Mouse (Mus musculus): Measurements from ENCODE around the gene Ap3b1. TPM values are rescaled to one million over a fixed set of nuclear protein-coding genes. Genes with fewer than 3 reads are reported as not detected.

Gene Ap3b1
- total RNA-seq, 2 experiments from 2014 or later = 23.3 to 23.4 TPM

DNA sequence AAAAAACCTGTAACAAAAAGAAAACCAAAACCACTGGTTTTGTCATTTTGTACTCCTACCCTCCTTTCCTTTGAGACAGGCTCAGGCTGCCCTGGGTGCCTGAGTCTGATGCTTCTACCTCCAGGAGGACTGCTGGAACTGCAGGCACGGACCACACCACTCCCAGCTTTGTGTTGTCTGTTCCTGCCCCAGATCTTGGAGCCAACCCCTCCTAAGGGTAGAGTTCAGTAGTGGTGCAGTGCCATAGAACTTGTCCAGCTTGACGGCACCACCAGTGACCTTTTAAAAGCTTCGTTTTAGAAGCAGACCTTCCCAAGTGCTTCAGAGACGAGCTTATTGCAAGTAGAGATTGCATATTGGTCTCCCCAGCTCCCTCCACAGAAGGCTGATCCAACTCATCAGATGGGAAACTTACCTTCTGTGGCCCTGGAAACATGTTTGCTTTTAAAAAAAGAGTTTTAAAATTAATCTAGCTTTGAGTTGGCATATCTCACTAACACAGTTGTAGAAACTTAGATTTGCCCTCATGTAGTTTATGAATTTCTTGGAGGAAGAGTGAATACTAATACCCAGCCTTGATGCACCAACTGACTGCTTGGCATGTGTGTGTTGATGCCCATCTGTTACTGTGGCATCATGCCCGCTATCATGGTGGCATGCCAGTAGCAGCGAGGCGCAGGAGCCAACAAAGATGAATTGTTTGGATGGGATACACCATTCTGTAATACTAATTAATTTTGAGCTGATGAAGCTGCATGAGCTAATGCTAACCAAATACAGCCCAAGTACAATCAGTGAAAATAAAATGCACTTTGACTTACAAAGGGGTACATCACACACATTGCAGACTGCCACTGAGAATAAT, 17.0 kb downstream of the Ap3b1 start:
- DNase-seq = peak; percentile 26

DNA sequence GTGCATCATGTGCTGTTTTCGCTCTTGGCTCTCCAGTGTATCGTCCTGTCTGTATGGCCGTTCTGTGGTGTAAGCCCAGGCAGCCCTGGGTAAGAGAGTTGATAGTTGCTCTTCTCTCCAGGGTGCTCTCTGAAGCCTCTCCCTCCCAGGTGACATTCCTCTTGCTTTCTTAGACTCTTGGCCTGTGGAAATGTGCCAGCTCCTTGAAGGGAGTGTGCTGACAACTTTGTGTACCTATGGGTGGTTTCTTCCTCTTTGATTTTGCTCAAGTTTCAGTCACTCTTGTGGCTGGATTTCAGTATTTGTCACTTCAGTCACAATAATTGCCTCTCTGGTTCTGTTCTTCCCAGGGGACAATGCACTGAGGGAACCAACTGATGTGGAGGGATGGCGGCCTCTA, 20.2 kb downstream of the Ap3b1 start:
- DNase-seq = no peak

DNA sequence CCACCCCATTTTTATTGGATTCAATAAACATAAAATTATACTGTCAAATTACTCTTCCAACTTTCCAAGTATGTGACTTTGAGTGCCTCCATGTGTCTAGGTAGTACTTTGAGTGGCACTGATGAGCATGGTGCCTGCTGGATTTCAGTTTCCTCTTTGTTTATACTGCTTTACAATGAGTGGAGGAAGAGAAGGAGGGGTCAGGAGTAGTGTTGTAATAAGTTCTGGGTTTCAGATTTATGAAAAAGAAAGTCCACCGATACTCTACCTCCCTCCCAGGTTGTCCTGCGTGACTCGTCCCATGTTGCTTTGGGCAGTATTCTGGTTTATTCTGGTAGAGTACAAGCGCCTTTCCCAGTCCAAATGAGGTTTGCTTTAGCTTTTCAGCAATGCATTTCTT, 22.7 kb downstream of the Ap3b1 start:
- DNase-seq = no peak

DNA sequence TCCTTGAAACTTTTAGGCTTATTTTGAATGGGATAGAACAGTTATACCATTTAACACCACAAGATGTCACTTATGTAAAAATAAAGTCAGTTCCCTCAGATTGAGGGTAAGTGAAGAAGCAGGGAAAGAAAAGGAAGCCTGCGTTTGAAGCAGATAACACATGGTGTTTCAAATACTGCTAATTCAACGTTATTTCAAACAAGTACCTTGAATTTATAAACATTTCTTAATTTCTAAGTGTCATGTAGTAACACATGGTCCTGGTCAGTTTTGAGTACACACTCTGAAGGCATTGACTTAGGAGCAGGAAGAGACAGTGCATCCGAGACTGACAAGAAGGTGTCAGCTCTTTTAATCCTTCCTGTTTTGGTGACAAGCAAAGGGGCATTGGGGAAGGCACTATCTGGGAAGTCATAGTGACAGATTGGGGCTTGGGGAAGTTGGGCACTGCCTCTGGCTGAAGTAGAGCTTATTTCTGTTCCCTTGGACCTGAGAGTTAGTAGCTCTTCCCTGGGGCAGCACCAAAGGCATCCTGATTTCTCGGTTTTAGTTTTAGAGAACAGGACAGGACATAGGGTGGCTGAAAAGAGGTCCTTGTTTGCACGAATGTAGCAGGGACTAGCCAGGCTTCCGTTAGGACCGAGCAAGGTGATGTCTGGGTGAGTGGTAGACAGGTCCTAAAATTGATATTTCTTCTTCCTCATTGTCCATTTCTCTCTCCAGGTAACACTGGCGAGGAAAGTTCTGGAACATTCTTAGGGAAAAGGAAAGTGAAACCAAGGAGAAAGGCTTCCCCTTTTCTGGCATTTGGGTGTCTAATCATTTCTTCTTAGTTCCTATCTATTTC, 23.3 kb downstream of the Ap3b1 start:
- no peak for DNase-seq

DNA sequence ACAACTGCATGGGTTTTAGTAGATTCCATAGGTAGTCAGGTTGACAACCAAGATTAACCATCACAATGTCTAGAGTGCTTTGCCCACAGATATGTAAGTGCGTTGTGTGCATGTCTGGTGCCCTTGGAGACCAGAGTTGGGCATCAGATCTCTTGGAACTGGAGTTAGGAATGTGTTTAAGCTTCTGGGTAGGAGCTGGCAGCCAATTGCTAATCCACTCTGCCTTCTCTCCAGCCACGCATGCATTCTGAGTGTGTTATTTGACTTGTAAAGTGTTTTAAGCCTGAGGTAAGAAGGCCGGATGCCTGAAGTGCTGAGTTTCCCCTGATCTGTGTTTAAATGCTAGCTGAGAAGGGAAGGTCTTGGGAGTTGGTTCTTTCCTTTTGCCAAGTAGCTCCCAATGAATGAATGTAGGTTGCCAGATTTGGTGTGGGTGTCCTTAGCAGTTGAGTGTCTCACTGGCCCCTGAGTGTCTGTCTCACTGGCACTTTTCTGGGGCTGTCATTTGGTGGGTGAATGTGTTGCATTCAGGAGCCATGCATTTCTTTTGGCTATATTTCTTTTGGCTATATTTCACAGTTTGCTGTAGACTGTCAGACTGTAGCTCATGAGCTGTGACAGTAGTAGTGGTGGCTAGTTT, 26.3 kb downstream of the Ap3b1 start:
- DNase-seq = no peak

DNA sequence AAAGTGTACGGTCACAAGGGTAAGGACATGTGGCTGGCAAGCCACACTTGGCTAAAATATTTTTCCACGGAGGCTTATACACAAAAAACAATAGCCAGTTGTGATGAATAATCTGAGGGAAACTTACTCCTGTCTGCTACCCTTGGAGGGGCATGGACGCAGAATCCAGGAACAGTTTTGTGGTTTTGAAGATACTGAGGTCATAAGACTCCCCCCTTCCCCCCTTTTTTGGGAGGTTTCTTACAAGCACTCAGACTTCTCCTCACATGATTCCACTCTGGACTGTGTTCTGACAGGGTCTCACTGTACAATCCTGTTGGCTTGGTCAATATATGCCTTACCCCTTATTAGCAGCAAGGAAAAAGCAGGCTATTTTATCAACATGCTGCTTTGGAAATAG, 29.8 kb downstream of the Ap3b1 start:
- DNase-seq = no peak

DNA sequence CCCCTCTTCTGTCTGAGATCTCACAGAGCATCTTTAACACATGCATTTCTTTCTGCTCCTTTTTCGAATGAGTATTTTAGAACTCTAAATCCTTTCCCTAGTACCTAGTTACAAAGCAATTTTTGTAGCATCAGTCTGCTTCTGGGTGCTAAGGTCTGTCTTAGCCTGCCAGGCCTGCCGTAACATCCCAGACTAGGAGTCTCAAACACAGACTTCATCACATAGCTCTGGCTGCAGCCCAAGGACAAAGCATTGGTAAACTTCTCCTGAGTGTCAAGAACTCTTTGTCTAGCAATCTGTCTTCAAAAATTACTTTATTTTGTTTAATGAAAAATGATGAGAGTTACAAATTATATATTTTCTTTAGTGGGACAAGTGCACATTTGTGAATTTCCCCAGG, 30.8 kb downstream of the Ap3b1 start:
- no peak for DNase-seq

DNA sequence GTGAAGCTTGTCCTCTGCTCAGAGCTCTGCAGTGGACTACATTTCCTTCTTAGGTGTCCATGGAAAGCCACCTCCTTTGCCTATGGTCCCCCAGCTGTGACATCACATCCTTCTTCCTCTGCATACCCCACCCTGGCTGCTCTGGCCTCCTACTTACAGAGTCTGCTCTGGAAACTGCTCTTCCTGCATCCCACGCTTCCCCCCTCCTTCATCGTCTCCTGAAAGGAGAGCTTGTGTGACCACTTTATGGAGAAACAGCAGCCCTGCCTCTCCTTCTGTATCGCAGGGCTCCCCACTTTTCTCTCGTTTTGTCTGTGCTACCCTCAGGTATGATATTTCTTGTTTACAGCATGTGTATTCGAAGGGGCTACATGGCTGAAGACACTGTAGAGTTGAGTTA, 33.5 kb downstream of the Ap3b1 start:
- DNase-seq = no peak

DNA sequence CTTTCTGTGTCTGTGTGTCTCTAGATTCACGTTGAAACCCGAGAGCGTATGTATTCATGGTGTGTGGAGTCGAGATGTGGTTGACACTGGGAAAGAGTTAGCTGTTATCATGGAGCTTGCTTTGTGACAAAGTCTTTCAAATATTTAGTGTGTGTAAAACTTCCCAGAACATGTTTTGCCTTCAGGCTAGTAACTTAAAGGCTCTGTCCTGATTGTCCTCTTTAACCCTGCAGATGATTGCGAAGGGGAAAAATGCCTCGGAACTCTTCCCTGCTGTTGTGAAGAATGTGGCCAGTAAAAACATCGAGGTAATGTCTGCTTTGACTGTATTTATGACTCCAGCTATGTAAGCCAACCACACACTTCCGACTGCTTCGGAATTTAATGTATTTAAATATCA, 35.7 kb downstream of the Ap3b1 start:
- no peak for DNase-seq

DNA sequence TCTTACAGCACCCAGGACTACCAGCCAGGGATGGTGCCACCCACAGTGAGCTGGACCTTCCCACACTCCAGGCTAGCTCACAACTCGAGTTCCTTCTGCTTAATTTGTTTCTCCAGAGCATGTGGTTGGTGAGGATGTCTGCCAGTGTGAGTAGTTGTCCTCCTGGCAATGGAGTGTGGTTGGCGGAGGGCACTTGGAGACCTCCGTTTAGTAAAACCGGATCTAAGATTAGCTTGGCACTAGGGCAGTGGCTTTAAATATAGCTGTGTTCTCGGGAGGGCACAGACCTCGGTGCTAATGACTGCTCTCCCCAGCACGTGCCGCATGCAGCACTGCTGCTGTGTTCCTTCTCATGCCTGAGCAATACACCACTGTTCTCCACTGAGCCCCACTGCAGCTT, 37.0 kb downstream of the Ap3b1 start:
- no peak for DNase-seq

DNA sequence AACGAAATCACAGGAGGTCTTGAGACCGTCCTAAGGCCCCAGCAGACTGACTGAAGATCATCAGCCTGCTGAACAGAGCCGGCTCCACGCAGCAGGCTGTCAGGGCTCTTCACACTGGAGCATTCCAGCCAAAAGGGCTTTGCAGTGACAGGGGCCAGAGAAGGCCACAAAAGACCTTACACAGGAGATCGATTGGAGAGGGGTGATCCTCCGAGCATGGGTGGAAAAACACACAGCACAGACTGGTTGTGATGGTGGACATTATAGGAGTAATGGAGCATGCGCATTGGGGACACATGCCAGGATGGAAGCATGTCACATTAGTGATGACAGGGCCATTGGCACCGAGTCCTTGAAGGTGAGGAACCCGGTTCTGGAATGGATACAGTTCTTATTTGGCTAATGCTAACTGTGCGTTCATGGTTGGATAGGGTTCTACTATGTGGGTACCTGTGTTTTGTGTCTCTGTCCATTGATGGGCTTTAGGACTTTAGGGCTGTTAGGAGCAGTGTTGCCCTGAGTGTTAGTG, 37.7 kb downstream of the Ap3b1 start:
- no peak for DNase-seq

DNA sequence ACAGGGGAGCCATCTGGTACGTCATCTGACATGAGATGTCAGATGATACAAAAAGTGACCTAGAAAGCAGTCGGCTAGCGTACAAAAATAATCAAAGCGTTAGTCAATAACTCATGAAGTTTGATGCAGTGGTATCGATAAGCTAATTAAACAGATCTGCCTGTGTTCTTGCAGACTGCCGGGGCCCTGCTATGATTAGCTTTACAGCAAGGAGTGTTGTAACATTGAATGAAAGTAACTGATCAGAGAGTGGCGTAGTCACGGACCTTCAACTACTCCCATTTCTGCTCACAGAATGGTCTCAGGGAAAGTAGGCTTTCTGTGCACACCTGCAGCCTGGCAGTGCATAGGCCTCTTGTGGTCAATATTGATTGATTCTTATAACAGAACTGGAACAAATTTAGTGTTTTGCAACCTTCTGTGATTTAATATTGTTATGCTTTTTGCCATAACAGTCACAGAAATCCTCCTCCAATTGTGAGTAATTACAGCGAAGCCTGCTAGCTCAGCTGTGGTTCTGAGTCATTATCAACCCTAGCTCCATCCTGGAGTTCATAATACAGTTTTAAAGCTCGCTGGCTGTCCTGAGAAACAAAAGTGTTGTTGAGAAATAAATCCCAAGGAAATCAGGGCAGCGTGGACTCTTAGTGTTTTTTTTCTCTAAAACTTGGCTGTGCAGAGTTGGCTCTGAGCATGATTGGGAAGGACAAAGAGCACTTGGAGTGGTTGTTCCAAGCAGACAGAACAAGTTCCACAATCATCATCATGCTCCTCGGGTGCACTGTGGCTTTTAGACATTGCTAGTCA, 40.0 kb downstream of the Ap3b1 start:
- DNase-seq = no peak

DNA sequence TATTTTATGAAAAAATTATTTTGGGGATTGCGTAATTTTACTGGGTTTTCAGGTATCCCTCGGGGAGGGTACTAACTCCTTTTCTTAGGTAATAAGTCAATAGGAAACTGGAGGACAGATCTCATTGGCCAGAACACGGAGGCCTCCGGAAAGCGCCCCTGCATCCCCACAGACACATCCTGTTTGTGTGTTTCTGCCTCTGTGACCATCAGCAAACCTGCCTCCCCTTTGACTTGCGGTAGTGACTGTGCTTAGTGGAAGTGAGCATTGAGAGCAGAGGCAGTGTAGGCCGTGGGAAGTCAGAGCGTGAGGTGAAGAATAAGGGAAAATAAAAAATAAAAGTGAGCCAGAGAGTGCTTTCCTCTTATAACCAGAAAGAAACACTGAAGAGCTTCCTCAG, 41.7 kb downstream of the Ap3b1 start:
- DNase-seq = no peak

DNA sequence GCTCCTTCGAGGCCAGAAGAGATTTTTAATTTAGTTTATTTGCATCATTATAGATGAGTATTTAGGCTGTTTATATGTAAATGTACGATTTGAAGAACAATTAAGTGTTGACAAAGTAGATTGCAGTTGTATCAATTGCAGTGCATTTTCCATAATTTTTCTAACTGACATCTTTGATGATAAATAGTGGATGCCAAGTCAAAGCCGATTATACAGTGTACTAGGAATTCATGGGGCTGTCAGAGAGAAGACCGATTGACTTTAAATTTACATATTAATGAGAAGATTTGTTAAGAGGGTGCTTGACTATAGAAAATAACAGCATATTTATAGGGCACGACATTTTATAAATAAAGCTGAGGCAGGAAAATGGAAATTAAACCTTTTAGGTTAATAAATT, 64.8 kb downstream of the Ap3b1 start:
- no peak for DNase-seq

DNA sequence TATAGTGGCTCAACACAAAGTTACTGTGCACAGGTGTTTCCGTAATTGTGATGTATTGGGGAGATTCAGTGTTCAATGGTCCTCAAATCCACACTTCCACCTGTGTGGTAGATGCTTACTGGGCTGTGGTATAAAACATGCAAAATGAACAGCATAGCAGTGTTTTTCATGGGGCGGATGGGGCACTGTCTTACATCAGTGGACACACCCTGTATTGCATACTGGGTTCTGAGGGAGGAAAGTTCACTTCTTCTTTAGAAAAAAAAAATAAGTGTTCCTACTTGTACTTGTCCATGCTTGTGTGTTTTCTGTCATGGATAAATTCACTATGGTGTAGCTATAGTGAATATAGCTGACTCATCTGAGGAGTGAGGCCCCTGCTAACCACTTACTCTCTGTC, 70.8 kb downstream of the Ap3b1 start:
- no peak for DNase-seq

DNA sequence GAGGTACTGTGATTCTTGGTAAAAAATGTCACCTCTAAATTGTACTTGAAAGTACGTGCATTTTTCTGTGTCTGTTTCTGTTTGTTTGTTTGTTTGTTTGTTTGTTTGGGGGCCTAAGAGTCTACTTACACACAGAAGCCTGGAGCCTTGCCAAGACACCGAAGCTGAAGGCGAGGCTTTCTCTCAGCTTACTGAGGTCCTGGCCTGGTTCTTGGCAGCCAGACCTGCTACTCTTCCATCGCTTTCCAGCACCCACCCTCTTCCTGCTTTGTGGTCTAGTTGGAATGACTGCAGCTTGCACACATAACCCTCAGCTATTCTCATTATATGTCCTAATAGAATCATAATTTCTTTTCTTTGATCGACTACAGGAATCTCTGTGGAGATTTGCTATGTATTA, 80.6 kb downstream of the Ap3b1 start:
- peak; percentile 31 for DNase-seq

DNA sequence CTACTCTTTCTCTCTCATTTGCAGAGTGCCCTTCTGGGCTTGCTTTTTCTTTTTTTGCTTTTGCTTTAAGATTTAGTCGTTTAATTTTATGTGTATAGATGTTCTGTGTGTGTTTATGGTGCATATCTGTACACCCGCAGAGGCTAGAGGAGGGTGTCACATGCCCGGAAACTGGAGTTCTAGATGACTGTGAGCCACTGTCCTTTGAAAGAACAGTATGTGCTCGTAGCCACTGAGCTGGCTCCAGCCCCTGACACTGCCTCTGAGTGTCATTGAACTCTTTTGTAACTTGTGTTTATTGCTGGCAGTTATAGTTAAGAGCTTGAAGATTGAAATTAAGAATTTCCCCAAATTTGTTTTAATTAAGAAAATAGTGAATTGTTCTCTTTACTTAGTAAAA, 82.4 kb downstream of the Ap3b1 start:
- DNase-seq = no peak

DNA sequence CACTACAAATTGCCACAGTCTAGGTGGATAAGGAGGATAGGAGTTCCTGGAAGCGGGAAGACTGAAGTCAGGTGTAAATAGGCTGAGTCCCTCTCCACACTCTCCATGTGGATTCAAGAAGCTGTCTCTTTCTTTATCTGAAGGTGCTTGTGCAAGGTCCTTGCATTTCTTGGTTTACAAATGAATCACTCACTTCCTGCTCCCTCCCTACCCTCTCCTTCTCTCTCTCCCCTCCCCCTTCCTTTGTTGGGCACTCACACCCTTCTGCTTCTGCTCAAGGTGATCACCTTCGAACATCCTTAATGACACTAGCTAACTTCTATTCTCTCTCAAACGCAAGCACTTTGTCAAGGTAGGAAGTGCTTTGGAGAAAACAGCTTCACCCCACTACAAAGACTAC, 84.7 kb downstream of the Ap3b1 start:
- no peak for DNase-seq

DNA sequence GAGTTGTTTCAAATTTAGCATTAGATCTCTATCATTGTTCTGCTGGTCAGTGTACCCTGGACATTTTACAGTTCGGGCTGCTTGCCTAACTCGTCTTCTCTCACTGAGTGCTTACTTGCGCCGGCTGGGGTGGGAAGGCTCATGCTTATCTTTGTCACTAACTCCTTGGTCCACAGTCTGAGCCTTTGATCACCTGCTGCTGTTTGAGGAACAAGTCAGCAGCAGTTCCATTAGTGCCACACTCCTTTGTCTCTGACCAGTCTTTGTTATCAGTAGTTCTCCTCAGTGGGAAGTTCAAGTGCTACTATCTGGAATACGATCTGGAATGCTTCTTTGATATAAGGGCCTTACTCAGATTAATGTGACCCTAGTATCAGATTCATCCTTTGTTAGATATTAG, 86.3 kb downstream of the Ap3b1 start:
- no peak for DNase-seq

DNA sequence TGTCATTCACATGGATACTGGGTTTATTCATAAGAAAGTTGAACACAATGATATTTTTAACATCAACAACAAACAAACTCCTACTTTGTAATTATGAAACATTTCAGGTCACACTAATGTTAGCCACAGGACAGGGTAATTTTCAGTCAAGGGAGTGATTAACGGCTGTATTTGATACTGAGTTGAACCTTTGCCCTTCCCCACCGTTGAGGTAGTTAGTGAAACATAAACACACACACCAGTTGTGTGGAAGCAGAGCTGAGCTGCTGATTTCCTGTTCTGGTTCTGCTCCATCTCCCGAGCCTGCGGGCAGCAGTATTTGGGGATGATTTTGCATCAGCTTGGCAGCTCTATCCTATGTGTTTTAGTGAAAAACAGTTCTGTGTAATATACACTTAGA, 88.2 kb downstream of the Ap3b1 start:
- no peak for DNase-seq

DNA sequence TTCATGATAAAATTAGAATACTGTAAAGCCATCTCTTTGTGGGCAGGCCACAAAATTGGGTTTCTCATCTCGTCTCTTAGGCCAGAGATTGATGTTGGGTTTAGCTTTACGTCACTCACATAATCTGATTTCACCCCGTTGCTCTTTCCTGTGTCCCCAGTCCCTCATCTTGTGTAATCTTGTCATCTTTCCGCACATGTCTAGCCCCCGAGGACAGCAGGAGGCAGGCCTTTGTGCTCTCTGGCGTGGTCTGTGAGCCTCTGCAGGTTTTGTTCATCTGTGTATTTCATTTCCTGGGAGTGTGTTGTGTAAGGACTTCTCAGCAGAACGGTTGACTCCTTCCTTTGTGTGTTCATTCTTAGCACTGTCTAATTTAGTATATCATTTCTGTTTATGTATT, 90.8 kb downstream of the Ap3b1 start:
- no peak for DNase-seq

DNA sequence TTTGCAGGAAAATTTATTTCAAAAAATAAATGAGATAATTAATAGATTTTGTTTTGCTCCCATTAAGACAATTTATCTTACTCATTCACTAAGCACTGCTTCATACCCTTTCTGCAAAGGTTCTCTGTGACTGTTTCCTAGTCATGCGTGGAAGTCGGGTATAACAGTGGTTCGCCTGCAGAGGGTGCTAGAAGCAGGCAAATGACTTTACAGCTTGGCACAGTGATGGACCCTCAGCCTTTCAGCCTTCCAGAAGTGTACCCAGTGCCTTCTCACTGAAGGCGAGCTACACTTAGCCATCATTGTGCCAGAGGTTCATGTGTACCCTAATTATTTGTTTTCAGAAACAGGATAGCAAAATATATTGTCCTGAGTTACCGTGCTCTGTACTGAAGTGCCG, 92.5 kb downstream of the Ap3b1 start:
- peak; percentile 26 for DNase-seq
